Mouse (Mus musculus): ENCODE results near the gene Ube2f. TPM values are rescaled to one million over a fixed set of nuclear protein-coding genes. Genes with fewer than 3 reads are reported as not detected.

The Ube2f gene
- total RNA-seq (2017) = 34.9 and 42.0 TPM in 2 replicates

GRCm38 (mm10) chr1:91249564-91250414, at the start of gene Ube2f:
TSS of gene Ube2f (plus strand) at chr1:91250304.
- ATAC-seq (ENCODE audit: extremely low read depth, insufficient number of reproducible peaks, low FRiP score, poor library complexity, severe bottlenecking) = peak; percentile 98

GRCm38 (mm10) chr1:91201122-91201521, 49.0 kb upstream of the Ube2f start:
- no peak for ATAC-seq (ENCODE audit: extremely low read depth, insufficient number of reproducible peaks, low FRiP score, poor library complexity, severe bottlenecking)

GRCm38 (mm10) chr1:91204221-91204765, 45.8 kb upstream of the Ube2f start:
- no peak for ATAC-seq (ENCODE audit: extremely low read depth, insufficient number of reproducible peaks, low FRiP score, poor library complexity, severe bottlenecking)

- no peak for ATAC-seq (ENCODE audit: extremely low read depth, insufficient number of reproducible peaks, low FRiP score, poor library complexity, severe bottlenecking)
Observed at GRCm38 (mm10) chr1:91205651-91206050, 44.5 kb upstream of the Ube2f start.

GRCm38 (mm10) chr1:91206336-91206735, 43.8 kb upstream of the Ube2f start:
- ATAC-seq (ENCODE audit: extremely low read depth, insufficient number of reproducible peaks, low FRiP score, poor library complexity, severe bottlenecking) = no peak

GRCm38 (mm10) chr1:91206873-91207272, 43.2 kb upstream of the Ube2f start:
- no peak for ATAC-seq (ENCODE audit: extremely low read depth, insufficient number of reproducible peaks, low FRiP score, poor library complexity, severe bottlenecking)

- ATAC-seq (ENCODE audit: extremely low read depth, insufficient number of reproducible peaks, low FRiP score, poor library complexity, severe bottlenecking) = peak; percentile 33; the same call in 1 of the 2 replicates
Observed at GRCm38 (mm10) chr1:91207334-91208074, 42.6 kb upstream of the Ube2f start.

GRCm38 (mm10) chr1:91209343-91209742, 40.8 kb upstream of the Ube2f start:
- no peak for ATAC-seq (ENCODE audit: extremely low read depth, insufficient number of reproducible peaks, low FRiP score, poor library complexity, severe bottlenecking)

GRCm38 (mm10) chr1:91209785-91210184, 40.3 kb upstream of the Ube2f start:
- ATAC-seq (ENCODE audit: extremely low read depth, insufficient number of reproducible peaks, low FRiP score, poor library complexity, severe bottlenecking) = no peak

- peak; percentile 47; the same call in 1 of the 2 replicates for ATAC-seq (ENCODE audit: extremely low read depth, insufficient number of reproducible peaks, low FRiP score, poor library complexity, severe bottlenecking)
Observed at GRCm38 (mm10) chr1:91211099-91211498, 39.0 kb upstream of the Ube2f start.

- no peak for ATAC-seq (ENCODE audit: extremely low read depth, insufficient number of reproducible peaks, low FRiP score, poor library complexity, severe bottlenecking)
Observed at GRCm38 (mm10) chr1:91211591-91212008, 38.5 kb upstream of the Ube2f start.

- no peak for ATAC-seq (ENCODE audit: extremely low read depth, insufficient number of reproducible peaks, low FRiP score, poor library complexity, severe bottlenecking)
Observed at GRCm38 (mm10) chr1:91215264-91215663, 34.8 kb upstream of the Ube2f start.

- no peak for ATAC-seq (ENCODE audit: extremely low read depth, insufficient number of reproducible peaks, low FRiP score, poor library complexity, severe bottlenecking)
Observed at GRCm38 (mm10) chr1:91215981-91216380, 34.1 kb upstream of the Ube2f start.

GRCm38 (mm10) chr1:91216504-91217267, 33.4 kb upstream of the Ube2f start:
- ATAC-seq (ENCODE audit: extremely low read depth, insufficient number of reproducible peaks, low FRiP score, poor library complexity, severe bottlenecking) = peak; percentile 74

- ATAC-seq (ENCODE audit: extremely low read depth, insufficient number of reproducible peaks, low FRiP score, poor library complexity, severe bottlenecking) = peak; percentile 21
Observed at GRCm38 (mm10) chr1:91219641-91220321, 30.3 kb upstream of the Ube2f start.

- peak; percentile 71 for ATAC-seq (ENCODE audit: extremely low read depth, insufficient number of reproducible peaks, low FRiP score, poor library complexity, severe bottlenecking)
Observed at GRCm38 (mm10) chr1:91220322-91220672, 29.8 kb upstream of the Ube2f start.

- ATAC-seq (ENCODE audit: extremely low read depth, insufficient number of reproducible peaks, low FRiP score, poor library complexity, severe bottlenecking) = no peak
Observed at GRCm38 (mm10) chr1:91226562-91226961, 23.5 kb upstream of the Ube2f start.

GRCm38 (mm10) chr1:91227381-91228054, 22.6 kb upstream of the Ube2f start:
- no peak for ATAC-seq (ENCODE audit: extremely low read depth, insufficient number of reproducible peaks, low FRiP score, poor library complexity, severe bottlenecking)
